Mouse (Mus musculus): ENCODE data around the gene Acp4.
"Not testable (repeated sequence)": the region's sequence is repeated elsewhere in the genome, so short reads cannot be mapped to it uniquely, and the experiment has no call there.

Gene Acp4

GRCm38 (mm10) chr7:44257278-44257677 is at the start of gene Acp4:
Acp4 (minus strand) TSS chr7:44257378.
- in situ Hi-C loops (cut with MboI; ENCODE audit: low pct_unique_long_range_greater_than_20kb in 1 of 2, low sequenced_read_pairs in 2 of 2, unreplicated experiment in 1 of 2) = loop anchor here in 1 of 2 experiments (25.0 kb wide), 1 partner anchor 380 kb away; no protein-coding TSS in a partner anchor

GRCm38 (mm10) chr7:44306516-44307240 is 49.5 kb upstream of the Acp4 start, which contains the start of gene Clec11a:
Clec11a (minus strand) TSS chr7:44306902.
- in situ Hi-C loops (cut with MboI; ENCODE audit: low pct_unique_long_range_greater_than_20kb in 1 of 2, low sequenced_read_pairs in 2 of 2, unreplicated experiment in 1 of 2) = no loop called here

GRCm38 (mm10) chr7:44305686-44306085 is 48.5 kb upstream of the Acp4 start:
- in situ Hi-C loops (cut with MboI; ENCODE audit: low pct_unique_long_range_greater_than_20kb in 1 of 2, low sequenced_read_pairs in 2 of 2, unreplicated experiment in 1 of 2) = no loop called here

GRCm38 (mm10) chr7:44304775-44305641 is 47.8 kb upstream of the Acp4 start:
- in situ Hi-C loops (cut with MboI; ENCODE audit: low pct_unique_long_range_greater_than_20kb in 1 of 2, low sequenced_read_pairs in 2 of 2, unreplicated experiment in 1 of 2) = no loop called here

GRCm38 (mm10) chr7:44304463-44304774 is 47.2 kb upstream of the Acp4 start:
- in situ Hi-C loops (cut with MboI; ENCODE audit: low pct_unique_long_range_greater_than_20kb in 1 of 2, low sequenced_read_pairs in 2 of 2, unreplicated experiment in 1 of 2) = no loop called here

- in situ Hi-C loops (cut with MboI; ENCODE audit: low pct_unique_long_range_greater_than_20kb in 1 of 2, low sequenced_read_pairs in 2 of 2, unreplicated experiment in 1 of 2) = no loop called here
Observed at GRCm38 (mm10) chr7:44303346-44304340, 46.5 kb upstream of the Acp4 start.

GRCm38 (mm10) chr7:44297501-44297900 is 40.3 kb upstream of the Acp4 start:
- in situ Hi-C loops (cut with MboI; ENCODE audit: low pct_unique_long_range_greater_than_20kb in 1 of 2, low sequenced_read_pairs in 2 of 2, unreplicated experiment in 1 of 2) = not testable (repeated sequence)

GRCm38 (mm10) chr7:44291418-44291817 is 34.2 kb upstream of the Acp4 start:
- in situ Hi-C loops (cut with MboI; ENCODE audit: low pct_unique_long_range_greater_than_20kb in 1 of 2, low sequenced_read_pairs in 2 of 2, unreplicated experiment in 1 of 2) = no loop called here

GRCm38 (mm10) chr7:44290986-44291385 is 33.8 kb upstream of the Acp4 start:
- in situ Hi-C loops (cut with MboI; ENCODE audit: low pct_unique_long_range_greater_than_20kb in 1 of 2, low sequenced_read_pairs in 2 of 2, unreplicated experiment in 1 of 2) = no loop called here

GRCm38 (mm10) chr7:44287760-44288159 is 30.6 kb upstream of the Acp4 start:
- in situ Hi-C loops (cut with MboI; ENCODE audit: low pct_unique_long_range_greater_than_20kb in 1 of 2, low sequenced_read_pairs in 2 of 2, unreplicated experiment in 1 of 2) = no loop called here

- in situ Hi-C loops (cut with MboI; ENCODE audit: low pct_unique_long_range_greater_than_20kb in 1 of 2, low sequenced_read_pairs in 2 of 2, unreplicated experiment in 1 of 2) = no loop called here
Observed at GRCm38 (mm10) chr7:44281586-44281985, 24.4 kb upstream of the Acp4 start.

- in situ Hi-C loops (cut with MboI; ENCODE audit: low pct_unique_long_range_greater_than_20kb in 1 of 2, low sequenced_read_pairs in 2 of 2, unreplicated experiment in 1 of 2) = no loop called here
Observed at GRCm38 (mm10) chr7:44280959-44281358, 23.8 kb upstream of the Acp4 start.

GRCm38 (mm10) chr7:44277250-44277622 is 20.1 kb upstream of the Acp4 start:
- in situ Hi-C loops (cut with MboI; ENCODE audit: low pct_unique_long_range_greater_than_20kb in 1 of 2, low sequenced_read_pairs in 2 of 2, unreplicated experiment in 1 of 2) = no loop called here

- in situ Hi-C loops (cut with MboI; ENCODE audit: low pct_unique_long_range_greater_than_20kb in 1 of 2, low sequenced_read_pairs in 2 of 2, unreplicated experiment in 1 of 2) = no loop called here
Observed at GRCm38 (mm10) chr7:44276461-44277249, 19.5 kb upstream of the Acp4 start.

GRCm38 (mm10) chr7:44275546-44275945 is 18.4 kb upstream of the Acp4 start:
- in situ Hi-C loops (cut with MboI; ENCODE audit: low pct_unique_long_range_greater_than_20kb in 1 of 2, low sequenced_read_pairs in 2 of 2, unreplicated experiment in 1 of 2) = no loop called here

GRCm38 (mm10) chr7:44274096-44274495 is 16.9 kb upstream of the Acp4 start:
- in situ Hi-C loops (cut with MboI; ENCODE audit: low pct_unique_long_range_greater_than_20kb in 1 of 2, low sequenced_read_pairs in 2 of 2, unreplicated experiment in 1 of 2) = loop anchor here in 1 of 2 experiments (25.0 kb wide), 1 partner anchor 363 kb away; no protein-coding TSS in a partner anchor

- in situ Hi-C loops (cut with MboI; ENCODE audit: low pct_unique_long_range_greater_than_20kb in 1 of 2, low sequenced_read_pairs in 2 of 2, unreplicated experiment in 1 of 2) = loop anchor here in 1 of 2 experiments (25.0 kb wide), 1 partner anchor 364 kb away; no protein-coding TSS in a partner anchor
Observed at GRCm38 (mm10) chr7:44273446-44273845, 16.3 kb upstream of the Acp4 start.

- in situ Hi-C loops (cut with MboI; ENCODE audit: low pct_unique_long_range_greater_than_20kb in 1 of 2, low sequenced_read_pairs in 2 of 2, unreplicated experiment in 1 of 2) = loop anchor here in 1 of 2 experiments (25.0 kb wide), 1 partner anchor 365 kb away; no protein-coding TSS in a partner anchor
Observed at GRCm38 (mm10) chr7:44272546-44272945, 15.4 kb upstream of the Acp4 start.
